Mouse (Mus musculus) embryonic fibroblast, embryonic 13.5 days (primary cell): ENCODE data around the gene Lyve1. TPM values are rescaled to one million over a fixed set of nuclear protein-coding genes. Genes with fewer than 3 reads are reported as not detected.
"Not testable (repeated sequence)": the region's sequence is repeated elsewhere in the genome, so short reads cannot be mapped to it uniquely, and the experiment has no call there.

ENCODE experiments used
- H3K27ac ChIP-seq: 2 replicates; pipeline ENCODE4 v1.5.1; 2012; ENCODE audit warnings: low read length, control low read depth, inconsistent platforms; ENCODE audit not compliant: insufficient read depth
- H3K4me1 ChIP-seq: 2 replicates; pipeline ENCODE4 v1.6.1; 2011; ENCODE audit warnings: low read length; ENCODE audit not compliant: control insufficient read depth, insufficient read depth
- H3K4me3 ChIP-seq: 2 replicates; pipeline ENCODE4 v1.5.1; 2011; ENCODE audit warnings: mild to moderate bottlenecking, control low read depth, low read length; ENCODE audit not compliant: insufficient read depth
- CTCF ChIP-seq: IDR thresholded peaks from 2 replicates; pipeline ENCODE4 v1.5.1; 2011; ENCODE audit warnings: mild to moderate bottlenecking, control low read depth, low read length, moderate library complexity, borderline replicate concordance; ENCODE audit not compliant: insufficient read depth
- POLR2A ChIP-seq: IDR thresholded peaks from 2 replicates; pipeline ENCODE4 v1.6.1; 2011; ENCODE audit warnings: low read depth, mild to moderate bottlenecking, control low read depth, low read length, moderate library complexity
- polyA plus RNA-seq: library from polyadenylated mRNA; stranded (reverse); fragments of >200 nt; gene quantifications from 2 replicates; pipeline ENCODE4 v1.2.4, GENCODE M21; 2011; ENCODE audit warnings: low read depth; ENCODE audit not compliant: missing spikeins, insufficient read length

Lyve1 gene
- polyA plus RNA-seq, result not detected in 2 replicates

GRCm38 (mm10) chr7:110862751-110863289 lies at the start of gene Lyve1:
TSS of gene Lyve1 (minus strand) at chr7:110863239.
- TF ChIP-seq POLR2A (no peak), CTCF (no peak)
- H3K4me1 ChIP-seq, result peaks cover 2% of the 10 kb centered on the region; the same call in 1 of the 2 replicates
- H3K4me3 ChIP-seq, result no peak within 1 kb of the TSS
- H3K27ac ChIP-seq, result no peak within 1 kb of the TSS

- no peak for TF ChIP-seq CTCF
- H3K4me1 ChIP-seq, result no peaks in the 10 kb centered on the region
- no peak overlapping the region for H3K27ac ChIP-seq
- no peak overlapping the region for H3K4me3 ChIP-seq
These were observed 45.4 kb upstream of the Lyve1 start for GRCm38 (mm10) chr7:110908209-110909144.

GRCm38 (mm10) chr7:110906566-110906965 lies 43.5 kb upstream of the Lyve1 start:
- Histone ChIP-seq H3K4me1 (no peaks in the 10 kb centered on the region), H3K27ac (no peak overlapping the region), H3K4me3 (no peak overlapping the region)
- TF ChIP-seq CTCF, result no peak
- TF ChIP-seq POLR2A, result no peak

GRCm38 (mm10) chr7:110903226-110903625 lies 40.2 kb upstream of the Lyve1 start:
- Histone ChIP-seq H3K4me1 (no peaks in the 10 kb centered on the region), H3K4me3 (no peak overlapping the region), H3K27ac (no peak overlapping the region)
- TF ChIP-seq POLR2A, result no peak
- no peak for TF ChIP-seq CTCF

GRCm38 (mm10) chr7:110897202-110897601 lies 34.2 kb upstream of the Lyve1 start:
- H3K27ac ChIP-seq, result no peak overlapping the region
- H3K4me1 ChIP-seq, result no peaks in the 10 kb centered on the region
- TF ChIP-seq CTCF (no peak), POLR2A (no peak)
- H3K4me3 ChIP-seq, result no peak overlapping the region

GRCm38 (mm10) chr7:110896453-110896852 lies 33.4 kb upstream of the Lyve1 start:
- H3K4me3 ChIP-seq, result no peak overlapping the region
- TF ChIP-seq CTCF, result no peak
- TF ChIP-seq POLR2A, result no peak
- no peaks in the 10 kb centered on the region for H3K4me1 ChIP-seq
- H3K27ac ChIP-seq, result no peak overlapping the region

GRCm38 (mm10) chr7:110895772-110896171 lies 32.7 kb upstream of the Lyve1 start:
- not testable (repeated sequence) for H3K27ac ChIP-seq, H3K4me3 ChIP-seq, H3K4me1 ChIP-seq

GRCm38 (mm10) chr7:110894673-110895072 lies 31.6 kb upstream of the Lyve1 start:
- Histone ChIP-seq H3K4me1 (no peaks in the 10 kb centered on the region), H3K27ac (no peak overlapping the region), H3K4me3 (no peak overlapping the region)
- TF ChIP-seq POLR2A (no peak), CTCF (no peak)

GRCm38 (mm10) chr7:110893943-110894610 lies 31.0 kb upstream of the Lyve1 start:
- TF ChIP-seq POLR2A (no peak), CTCF (no peak)
- H3K4me1 ChIP-seq, result no peaks in the 10 kb centered on the region
- no peak overlapping the region for H3K4me3 ChIP-seq
- no peak overlapping the region for H3K27ac ChIP-seq

- no peak overlapping the region for H3K27ac ChIP-seq
- no peak overlapping the region for H3K4me3 ChIP-seq
- H3K4me1 ChIP-seq, result no peaks in the 10 kb centered on the region
- no peak for TF ChIP-seq CTCF
- TF ChIP-seq POLR2A, result no peak
These were observed 28.5 kb upstream of the Lyve1 start for GRCm38 (mm10) chr7:110891501-110891986.
